Mouse (Mus musculus) heart, adult 2 months (tissue): ENCODE measurements around the gene Oard1. TPM values are rescaled to one million over a fixed set of nuclear protein-coding genes. Genes with fewer than 3 reads are reported as not detected.
A peak's percentile ranks its signal among the peaks of the same experiment; 100 is the strongest.

ENCODE experiments used
- DNase-seq, 2 experiments: peaks; one replicate each; pipeline ENCODE4 v3.0.0; 2021
- H3K27ac ChIP-seq: fragments of 200-600 bp; 2 replicates; pipeline ENCODE4 v1.8.1; 2022
- H3K27me3 ChIP-seq: fragments of 200-500 bp; 2 replicates; pipeline ENCODE4 v1.6.1; 2012; ENCODE audit warnings: mild to moderate bottlenecking, low read length, inconsistent platforms, mixed read lengths; ENCODE audit not compliant: control insufficient read depth, insufficient read depth
- H3K36me3 ChIP-seq: fragments of 200-500 bp; 2 replicates; pipeline ENCODE4 v1.6.1; 2012; ENCODE audit warnings: low read length, inconsistent platforms; ENCODE audit not compliant: control insufficient read depth, insufficient read depth
- H3K4me1 ChIP-seq: fragments of 200-500 bp; 2 replicates; pipeline ENCODE4 v1.6.1; 2011; ENCODE audit warnings: low read length; ENCODE audit not compliant: control insufficient read depth, insufficient read depth
- H3K4me3 ChIP-seq: fragments of 200-600 bp; 2 replicates; pipeline ENCODE4 v1.8.1; 2022
- H3K79me2 ChIP-seq: fragments of 200-500 bp; replicated peaks from 2 replicates; pipeline ENCODE4 v1.6.1; 2012; ENCODE audit warnings: mild to moderate bottlenecking, inconsistent platforms, low read length, moderate library complexity, mixed read lengths; ENCODE audit not compliant: control insufficient read depth, insufficient read depth
- H3K9ac ChIP-seq: fragments of 200-500 bp; 2 replicates; pipeline ENCODE4 v1.6.1; 2012; ENCODE audit warnings: low read depth, mild to moderate bottlenecking, control low read depth, inconsistent platforms, low read length, mixed read lengths
- CTCF ChIP-seq: fragments of 200-600 bp; IDR thresholded peaks from 2 replicates; pipeline ENCODE4 v1.8.1; 2022; ENCODE audit warnings: antibody characterized with exemption, mild to moderate bottlenecking, moderate library complexity
- EP300 ChIP-seq: fragments of 200-500 bp; IDR thresholded peaks from 2 replicates; pipeline ENCODE4 v1.6.1; 2011; ENCODE audit warnings: low read depth, low read length, control low read depth; ENCODE audit not compliant: insufficient read depth
- POLR2A ChIP-seq: fragments of 200-500 bp; IDR thresholded peaks from 2 replicates; pipeline ENCODE4 v1.6.1; 2011; ENCODE audit warnings: mild to moderate bottlenecking, low read depth, low read length, control low read depth; ENCODE audit not compliant: insufficient read depth
- WGBS: fragments of 180-500 bp; shearing (Covaris S2); methylation state at CpG from one replicate; pipeline ENCODE4 v1.1.7; 2018; 5-methylcytosine and 5-hydroxymethylcytosine counted together
- intact Hi-C: fragments of 180-260 bp; cut with DNase I; formaldehyde crosslinking; loops from one replicate; pipeline ENCODE4 v1.15.1; 2025
- long read RNA-seq: library from polyadenylated mRNA; stranded (forward); transcript quantifications from one replicate; pipeline ENCODE4 v2.0.0, GENCODE M21; 2021
- polyA plus RNA-seq: library from polyadenylated mRNA; depleted of rRNA; stranded (reverse); fragments of >200 nt; gene quantifications from 2 replicates; pipeline ENCODE4 v1.2.3, GENCODE M21; 2012; rRNA removed
- total RNA-seq, 2 experiments: library from RNA; stranded (reverse); gene quantifications; 2 replicates each; pipeline ENCODE4 v1.2.3; 2021

Oard1 gene
- total RNA-seq (10 to 100 TPM; 15.5 to 21.6 TPM), polyA plus RNA-seq (8.6 and 20.5 TPM in 2 replicates)
- long read RNA-seq, transcript Oard1-202 (6 exons, 1,324 nt): major isoform, 7 of 18 reads
- long read RNA-seq, partial matches to known transcripts: 1 of 18 reads
- long read RNA-seq, other reads (novel, unspliced or antisense): 9 of 18 reads

GRCm38 (mm10) chr17:48409380-48410298 lies at the start of gene Oard1, which contains the start of gene Nfya:
Gene Oard1, plus strand, starts transcription at chr17:48410014.
Gene Nfya, minus strand, starts transcription at chr17:48409906.
- TF ChIP-seq POLR2A: peak; percentile 82
- no peak; the same call in 1 of the 2 replicates for TF ChIP-seq EP300
- TF ChIP-seq CTCF: no peak; the same call in 1 of the 2 replicates
- peaks cover 5% of the 10 kb centered on the region for H3K4me1 ChIP-seq
- peak within 1 kb of the TSS; percentile 85 for H3K9ac ChIP-seq
- peak; percentile 99 to 100 for DNase-seq
- H3K36me3 ChIP-seq: peaks cover 11% of the 10 kb centered on the region
- WGBS: under 1% methylated on average over 83 of the region's 84 CpGs
- peaks cover 5% of the 10 kb centered on the region for H3K79me2 ChIP-seq
- intact Hi-C loops: loop anchor here (2.0 kb wide), 1 partner anchor 17 kb away; no protein-coding TSS in a partner anchor
- no peaks in the 10 kb centered on the region for H3K27me3 ChIP-seq
- H3K4me3 ChIP-seq: peak within 1 kb of the TSS; percentile 94
- peak within 1 kb of the TSS; percentile 95 for H3K27ac ChIP-seq

DNA sequence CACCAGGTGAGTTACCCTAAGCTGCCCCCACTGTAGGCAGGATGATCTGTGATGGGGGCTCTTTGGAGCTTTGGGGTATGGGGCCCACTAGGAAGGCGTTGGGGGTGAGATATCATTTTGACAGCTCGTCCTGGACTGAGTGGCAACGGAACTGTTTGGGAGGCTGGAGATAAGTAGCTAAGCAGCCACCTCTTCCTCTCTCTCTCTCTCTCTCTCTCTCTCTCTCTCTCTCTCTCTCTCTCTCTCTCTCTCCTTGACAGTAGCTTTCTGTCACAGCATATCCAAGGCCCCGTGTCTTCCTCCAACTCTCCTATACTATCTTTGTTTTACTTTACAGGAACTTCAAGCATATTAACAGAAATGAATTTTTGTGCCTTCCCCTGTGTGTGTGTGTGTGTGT lies 49.4 kb upstream of the Oard1 start:
- H3K79me2 ChIP-seq: no peaks in the 10 kb centered on the region
- H3K9ac ChIP-seq: no peak overlapping the region
- no peaks in the 10 kb centered on the region for H3K27me3 ChIP-seq
- no peak overlapping the region for H3K4me3 ChIP-seq
- DNase-seq: no peak
- H3K4me1 ChIP-seq: no peaks in the 10 kb centered on the region
- no peaks in the 10 kb centered on the region for H3K36me3 ChIP-seq
- no peak overlapping the region for H3K27ac ChIP-seq
- 30% methylated on average over 4 of the region's 4 CpGs for WGBS
- TF ChIP-seq CTCF: no peak
- TF ChIP-seq EP300: no peak
- intact Hi-C loops: no loop called here

- TF ChIP-seq CTCF: no peak
- no peak for TF ChIP-seq POLR2A
- TF ChIP-seq EP300: no peak
- Histone ChIP-seq H3K27ac (peak overlapping the region; percentile 21), H3K27me3 (no peaks in the 10 kb centered on the region), H3K4me3 (no peak overlapping the region), H3K9ac (no peak overlapping the region), H3K36me3 (no peaks in the 10 kb centered on the region), H3K4me1 (no peaks in the 10 kb centered on the region), H3K79me2 (no peaks in the 10 kb centered on the region)
- 23% methylated on average over 3 of the region's 3 CpGs for WGBS
- DNase-seq: no peak
- intact Hi-C loops: no loop called here
Measured at GRCm38 (mm10) chr17:48362346-48362745, 47.5 kb upstream of the Oard1 start.

- Histone ChIP-seq H3K4me3 (no peak overlapping the region), H3K79me2 (no peaks in the 10 kb centered on the region), H3K27ac (peak overlapping the region; percentile 21; the same call in 1 of the 2 replicates), H3K9ac (no peak overlapping the region), H3K27me3 (no peaks in the 10 kb centered on the region), H3K36me3 (no peaks in the 10 kb centered on the region), H3K4me1 (no peaks in the 10 kb centered on the region)
- TF ChIP-seq POLR2A (no peak), EP300 (no peak), CTCF (no peak)
- intact Hi-C loops: no loop called here
- WGBS: 49% methylated on average over 8 of the region's 8 CpGs
- peak; percentile 54 to 67 for DNase-seq
Measured at GRCm38 (mm10) chr17:48362966-48363365, 46.8 kb upstream of the Oard1 start.

- Histone ChIP-seq H3K4me3 (no peak overlapping the region), H3K36me3 (no peaks in the 10 kb centered on the region), H3K4me1 (no peaks in the 10 kb centered on the region), H3K79me2 (no peaks in the 10 kb centered on the region), H3K27me3 (no peaks in the 10 kb centered on the region), H3K27ac (no peak overlapping the region), H3K9ac (no peak overlapping the region)
- TF ChIP-seq EP300 (no peak), POLR2A (no peak), CTCF (no peak)
- intact Hi-C loops: no loop called here
- no peak for DNase-seq
- 55% methylated on average over 6 of the region's 6 CpGs for WGBS
Measured at GRCm38 (mm10) chr17:48363421-48363965, 46.3 kb upstream of the Oard1 start.
